Mouse (Mus musculus) neural tube, embryonic 11.5 days (tissue): Measurements from ENCODE around the gene Kat7. TPM values are rescaled to one million over a fixed set of nuclear protein-coding genes. Genes with fewer than 3 reads are reported as not detected.
A peak's percentile ranks its signal among the peaks of the same experiment; 100 is the strongest.

Experiments used
- ATAC-seq: fragments of 200-750 bp; cut with Nextera tagmentation; 2 replicates; pipeline ENCODE4 v1.8.0; 2017; ENCODE audit warnings: moderate number of reproducible peaks, mild to moderate bottlenecking, moderate TSS enrichment, moderate library complexity; ENCODE audit not compliant: insufficient read depth, low FRiP score, low TSS enrichment
- DNase-seq: peaks from one replicate; pipeline ENCODE4 v3.0.0-alpha.2; 2015; ENCODE audit warnings: low spot score
- H3K27ac ChIP-seq: fragments of 300-500 bp; sonication (generic); 2 replicates; pipeline ENCODE4 v1.5.1; 2014; ENCODE audit warnings: low read depth, mild to moderate bottlenecking, low read length
- H3K27me3 ChIP-seq: fragments of 300-500 bp; sonication (generic); 2 replicates; pipeline ENCODE4 v1.6.1; 2014; ENCODE audit warnings: mild to moderate bottlenecking, low read length, mixed read lengths; ENCODE audit not compliant: control insufficient read depth, insufficient read depth
- H3K36me3 ChIP-seq: fragments of 300-500 bp; sonication (generic); 2 replicates; pipeline ENCODE4 v1.6.1; 2014; ENCODE audit warnings: mild to moderate bottlenecking, low read length, moderate library complexity, mixed read lengths; ENCODE audit not compliant: control insufficient read depth, insufficient read depth
- H3K4me1 ChIP-seq: fragments of 300-500 bp; sonication (generic); 2 replicates; pipeline ENCODE4 v1.6.1; 2014; ENCODE audit warnings: low read length, mixed read lengths; ENCODE audit not compliant: control insufficient read depth, insufficient read depth
- H3K4me2 ChIP-seq: fragments of 300-500 bp; sonication (generic); 2 replicates; pipeline ENCODE4 v1.6.1; 2014; ENCODE audit warnings: low read depth, mild to moderate bottlenecking, moderate library complexity
- H3K4me3 ChIP-seq: fragments of 300-500 bp; sonication (generic); 2 replicates; pipeline ENCODE4 v1.5.1; 2014; ENCODE audit warnings: low read depth, low read length
- H3K9ac ChIP-seq: fragments of 300-500 bp; sonication (generic); 2 replicates; pipeline ENCODE4 v1.6.1; 2014; ENCODE audit warnings: mild to moderate bottlenecking, low read length
- H3K9me3 ChIP-seq: fragments of 300-500 bp; sonication (generic); 2 replicates; pipeline ENCODE4 v1.6.1; 2016; ENCODE audit warnings: low read length; ENCODE audit not compliant: control insufficient read depth
- WGBS: fragments of 180-500 bp; shearing (Covaris S2); extraction: QIAGEN DNeasy Blood & Tissue Kit; methylation state at CpG from one replicate; pipeline ENCODE4 v1.1.7; 2014; 5-methylcytosine and 5-hydroxymethylcytosine counted together
- polyA plus RNA-seq: library from polyadenylated mRNA; unstranded; fragments of >200 nt; fragmentation: Nextera tagmentation; extraction: Ambion mirVana; gene quantifications from 2 replicates; pipeline ENCODE4 v1.2.1, GENCODE M21; 2014

Kat7 gene
- polyA plus RNA-seq, 1 experiment from 2014 or later, result 87.9 TPM

DNA sequence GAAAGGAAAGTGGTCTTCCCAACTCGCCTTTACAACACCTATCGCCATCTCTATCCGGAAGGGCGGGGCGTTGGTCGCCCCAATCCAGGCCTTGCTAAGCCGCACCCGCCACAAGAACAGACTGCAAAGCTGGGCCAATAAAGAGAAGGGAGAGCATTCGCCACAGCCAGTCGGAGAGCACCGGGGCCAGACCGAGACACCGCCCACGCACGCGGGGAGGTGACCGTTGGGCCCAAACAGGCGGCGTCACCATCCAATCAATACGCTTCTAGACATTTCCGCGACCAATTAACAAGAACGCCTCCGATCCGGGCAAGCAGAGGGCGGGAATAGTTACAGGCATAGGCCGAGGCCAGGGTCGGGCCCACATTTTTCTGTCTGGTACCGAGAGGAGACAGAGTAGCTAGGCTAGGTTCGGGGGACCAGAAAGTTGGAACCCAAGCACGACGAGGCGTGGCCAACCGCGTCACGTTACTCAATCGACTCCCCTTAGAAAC, 488 bp downstream of the Kat7 start:
- peaks cover 4% of the 10 kb centered on the region for H3K36me3 ChIP-seq

DNA sequence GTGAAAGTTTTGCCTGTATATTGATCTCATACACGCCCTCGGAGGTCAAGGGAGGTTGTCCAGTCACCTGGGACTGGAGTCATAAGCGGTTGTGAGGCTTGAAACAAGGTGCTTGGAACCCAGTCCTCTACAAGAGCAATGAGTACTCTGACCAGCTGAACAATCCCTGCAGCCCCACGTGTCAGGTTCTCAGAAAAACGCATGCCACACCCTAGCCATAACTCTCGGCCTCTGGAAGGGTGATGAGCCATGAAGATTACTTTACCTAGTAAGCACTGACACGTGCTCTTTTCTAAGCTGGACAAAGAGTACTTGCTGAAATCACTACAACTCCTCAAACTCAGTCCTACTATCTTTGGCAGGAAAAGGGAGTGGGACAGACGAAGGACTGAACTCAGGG, 2.5 kb downstream of the Kat7 start:
- H3K9me3 ChIP-seq, result no peaks in the 10 kb centered on the region
- peaks cover 10% of the 10 kb centered on the region for H3K4me1 ChIP-seq
- no peak overlapping the region for H3K27ac ChIP-seq
- whole genome bisulfite sequencing, result 92% methylated on average over 8 of the region's 8 CpGs
- peaks cover 4% of the 10 kb centered on the region for H3K36me3 ChIP-seq
- no peak overlapping the region for H3K4me2 ChIP-seq
- no peak for DNase-seq
- H3K4me3 ChIP-seq, result no peak overlapping the region
- no peak overlapping the region for H3K9ac ChIP-seq
- ATAC-seq, result no peak
- no peaks in the 10 kb centered on the region for H3K27me3 ChIP-seq

More for the DNA sequence above, 488 bp downstream of the Kat7 start:
- ATAC-seq, result peak; percentile 94
- Histone ChIP-seq H3K9ac (peak overlapping the region; percentile 96), H3K27ac (peak overlapping the region; percentile 89), H3K4me2 (peak overlapping the region; percentile 82), H3K4me1 (peaks cover 10% of the 10 kb centered on the region), H3K9me3 (no peaks in the 10 kb centered on the region), H3K4me3 (peak overlapping the region; percentile 96), H3K27me3 (no peaks in the 10 kb centered on the region)
- under 1% methylated on average over 37 of the region's 37 CpGs for whole genome bisulfite sequencing
- peak; percentile 97 for DNase-seq

DNA sequence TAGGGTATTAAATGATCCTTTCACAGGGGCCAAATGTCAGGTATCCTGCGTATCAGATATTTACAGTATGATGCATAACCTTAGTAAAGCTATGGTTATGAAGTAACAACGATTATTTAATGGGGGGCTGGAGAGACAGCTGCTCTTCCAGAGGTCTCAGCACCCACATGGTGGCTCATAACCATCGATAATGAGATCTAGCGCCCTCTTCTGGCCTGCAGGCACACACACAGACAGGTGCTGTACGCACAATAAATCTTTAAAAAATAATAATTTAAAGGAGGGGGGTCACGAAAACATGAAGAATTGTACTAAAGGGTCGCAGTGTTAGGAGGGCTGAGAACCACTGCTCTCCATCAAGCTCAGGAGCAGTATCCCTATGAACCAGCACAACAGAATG, 4.4 kb downstream of the Kat7 start:
- no peak overlapping the region for H3K4me3 ChIP-seq
- no peak overlapping the region for H3K4me2 ChIP-seq
- ATAC-seq (no peak), DNase-seq (no peak)
- peaks cover 8% of the 10 kb centered on the region for H3K4me1 ChIP-seq
- no peak overlapping the region for H3K27ac ChIP-seq
- H3K9me3 ChIP-seq, result no peaks in the 10 kb centered on the region
- peaks cover 4% of the 10 kb centered on the region for H3K36me3 ChIP-seq
- 91% methylated on average over 7 of the region's 7 CpGs for WGBS
- H3K27me3 ChIP-seq, result no peaks in the 10 kb centered on the region
- H3K9ac ChIP-seq, result no peak overlapping the region

DNA sequence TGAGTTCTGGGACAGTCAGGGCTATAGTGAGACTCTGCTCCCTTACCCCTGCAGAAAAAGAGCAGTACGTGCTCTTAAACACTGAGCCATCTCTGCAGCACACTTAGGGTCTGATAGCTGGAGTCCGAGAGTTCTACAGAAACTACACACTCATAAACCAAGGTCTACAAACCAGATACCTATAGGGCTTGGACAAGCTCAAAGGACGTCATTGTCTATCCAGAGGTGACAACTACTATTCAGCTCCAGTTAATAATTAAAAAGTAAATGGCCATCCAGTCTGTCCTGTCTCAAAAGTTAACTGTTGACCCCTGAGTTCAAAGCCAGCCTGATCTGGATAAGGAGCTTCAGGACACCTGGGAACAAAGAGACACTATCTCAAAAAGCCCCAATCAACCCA, 8.3 kb downstream of the Kat7 start:
- 66% methylated on average over 3 of the region's 3 CpGs for WGBS
- Histone ChIP-seq H3K4me1 (no peaks in the 10 kb centered on the region), H3K36me3 (peaks cover 10% of the 10 kb centered on the region), H3K4me2 (no peak overlapping the region), H3K27me3 (no peaks in the 10 kb centered on the region), H3K4me3 (no peak overlapping the region), H3K9me3 (no peaks in the 10 kb centered on the region), H3K27ac (no peak overlapping the region), H3K9ac (no peak overlapping the region)
- DNase-seq, result no peak
- no peak for ATAC-seq

DNA sequence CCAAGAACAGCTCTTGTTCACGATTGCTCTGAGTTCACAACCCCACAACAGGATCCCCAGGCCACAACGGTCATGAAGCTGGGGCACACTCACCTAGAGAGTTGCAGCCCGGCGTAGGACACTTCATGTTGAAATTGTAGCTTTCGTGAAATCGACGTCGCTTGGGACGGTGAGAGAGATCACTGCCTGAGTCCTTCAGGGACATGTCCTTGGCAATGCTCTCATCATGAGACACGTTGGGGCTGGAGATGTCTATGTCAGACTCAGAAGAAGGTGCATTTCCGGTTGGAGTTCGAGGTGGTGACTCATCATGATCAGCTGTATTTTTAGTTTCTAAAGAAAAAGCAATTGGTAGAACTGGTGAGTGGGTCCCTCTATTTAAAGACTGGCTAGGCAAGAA, 10.2 kb downstream of the Kat7 start:
- Histone ChIP-seq H3K4me1 (no peaks in the 10 kb centered on the region), H3K4me3 (no peak overlapping the region), H3K9ac (no peak overlapping the region), H3K36me3 (peaks cover 6% of the 10 kb centered on the region), H3K27ac (no peak overlapping the region), H3K4me2 (no peak overlapping the region), H3K27me3 (no peaks in the 10 kb centered on the region), H3K9me3 (no peaks in the 10 kb centered on the region)
- DNase-seq (no peak), ATAC-seq (no peak)
- 93% methylated on average over 12 of the region's 12 CpGs for WGBS

DNA sequence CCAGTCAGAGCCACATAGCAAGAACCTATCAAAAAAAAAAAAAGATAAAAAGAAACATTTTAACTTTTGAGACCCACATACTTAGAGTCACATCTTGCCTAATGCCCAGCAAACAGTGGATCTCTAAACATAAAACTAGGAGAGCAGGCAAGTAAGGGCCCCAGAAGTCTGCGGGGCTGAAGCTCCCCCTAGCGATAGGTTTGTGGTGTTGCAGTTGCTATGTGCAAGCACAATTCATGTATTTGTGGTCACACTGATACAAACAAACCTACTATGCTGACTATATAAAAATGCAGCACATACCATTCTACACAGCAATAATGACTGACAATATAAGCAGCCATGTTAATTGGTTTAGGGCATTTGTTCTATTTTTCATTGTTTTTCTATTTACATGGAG, 11.9 kb downstream of the Kat7 start:
- Histone ChIP-seq H3K4me1 (no peaks in the 10 kb centered on the region), H3K27me3 (no peaks in the 10 kb centered on the region), H3K9me3 (no peaks in the 10 kb centered on the region), H3K4me3 (no peak overlapping the region), H3K36me3 (peaks cover 12% of the 10 kb centered on the region), H3K9ac (no peak overlapping the region), H3K4me2 (no peak overlapping the region), H3K27ac (no peak overlapping the region)
- ATAC-seq (no peak), DNase-seq (peak; percentile 32)
- WGBS, result 23% methylated on average over 2 of the region's 2 CpGs

DNA sequence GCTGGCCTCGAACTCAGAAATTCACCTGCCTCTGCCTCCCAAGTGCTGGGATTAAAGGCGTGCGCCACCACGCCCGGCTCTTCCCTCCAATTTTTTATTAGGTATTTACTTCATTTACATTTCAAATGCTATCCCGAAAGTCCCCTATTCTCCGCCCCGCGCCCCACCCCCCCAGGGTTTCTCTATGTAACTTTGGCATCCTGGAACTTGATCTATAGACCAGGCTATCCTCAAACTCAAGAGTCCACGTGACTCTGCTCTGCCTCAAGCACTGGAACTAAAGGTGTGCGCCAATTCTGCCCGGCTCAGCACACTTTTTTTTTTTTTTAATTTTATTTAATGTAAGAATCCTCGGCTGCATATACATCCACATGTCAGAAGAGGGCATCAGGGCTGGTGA, 14.3 kb downstream of the Kat7 start:
- Histone ChIP-seq H3K36me3 (peaks cover 12% of the 10 kb centered on the region), H3K27ac (no peak overlapping the region), H3K9me3 (no peaks in the 10 kb centered on the region), H3K9ac (no peak overlapping the region), H3K4me2 (no peak overlapping the region), H3K4me3 (no peak overlapping the region), H3K4me1 (no peaks in the 10 kb centered on the region), H3K27me3 (no peaks in the 10 kb centered on the region)
- DNase-seq (no peak), ATAC-seq (no peak)
- 94% methylated on average over 13 of the region's 13 CpGs for WGBS

DNA sequence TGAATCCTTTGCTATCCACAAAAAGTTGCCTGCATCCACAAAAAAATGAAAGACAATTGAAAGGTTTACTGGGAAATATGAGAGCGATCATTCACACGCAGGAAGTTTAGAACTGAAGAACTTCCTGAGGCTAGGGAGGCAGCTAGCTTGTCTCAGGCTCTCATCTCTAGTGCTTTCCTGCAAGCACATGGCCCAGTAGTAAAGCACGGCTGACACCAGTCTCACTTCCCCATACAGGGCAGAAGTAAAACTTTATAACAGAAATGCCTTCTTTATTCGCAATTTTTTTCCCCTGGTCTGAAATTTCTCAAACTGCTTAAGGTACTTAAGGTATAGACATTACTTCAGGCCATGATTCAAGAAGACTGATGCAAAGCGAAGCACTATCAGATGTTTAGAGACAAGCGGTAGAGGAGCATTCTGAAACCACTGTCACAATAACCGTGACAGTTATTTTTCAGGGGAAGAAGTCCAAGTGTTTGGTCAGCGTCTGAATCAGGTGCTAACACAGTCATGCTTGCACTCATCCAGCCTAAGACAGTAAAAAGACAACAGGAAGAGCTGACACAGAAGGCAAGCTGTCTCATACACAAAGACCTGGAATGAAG, 16.9 kb downstream of the Kat7 start:
- Histone ChIP-seq H3K27ac (no peak overlapping the region), H3K4me1 (no peaks in the 10 kb centered on the region), H3K27me3 (no peaks in the 10 kb centered on the region), H3K36me3 (peaks cover 9% of the 10 kb centered on the region), H3K9ac (no peak overlapping the region), H3K4me2 (no peak overlapping the region), H3K4me3 (no peak overlapping the region), H3K9me3 (no peaks in the 10 kb centered on the region)
- no peak for DNase-seq
- 89% methylated on average over 8 of the region's 8 CpGs for WGBS
- no peak for ATAC-seq

DNA sequence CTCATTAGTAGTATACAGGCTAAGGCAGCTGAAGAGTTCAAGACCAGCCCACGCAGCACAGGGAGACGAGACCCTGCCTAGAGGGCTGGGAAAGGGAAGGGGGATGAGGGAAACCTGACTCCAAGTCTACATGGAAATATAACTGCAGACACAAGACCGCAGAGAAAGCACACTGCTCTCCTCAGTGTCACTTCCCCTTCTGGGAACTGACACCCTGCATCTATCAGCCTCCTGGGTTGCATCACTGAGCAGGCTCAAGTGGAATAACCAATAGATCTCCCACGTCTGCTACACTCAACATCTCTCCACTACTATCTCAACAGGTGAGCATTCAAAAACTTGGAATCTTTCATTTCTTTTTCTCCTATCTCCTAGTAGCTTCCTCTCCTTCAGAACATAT, 18.0 kb downstream of the Kat7 start:
- no peak overlapping the region for H3K9ac ChIP-seq
- H3K27me3 ChIP-seq, result no peaks in the 10 kb centered on the region
- 85% methylated on average over 4 of the region's 4 CpGs for WGBS
- peaks cover 11% of the 10 kb centered on the region for H3K36me3 ChIP-seq
- H3K4me1 ChIP-seq, result no peaks in the 10 kb centered on the region
- no peak overlapping the region for H3K4me2 ChIP-seq
- H3K9me3 ChIP-seq, result no peaks in the 10 kb centered on the region
- no peak overlapping the region for H3K4me3 ChIP-seq
- ATAC-seq (no peak), DNase-seq (no peak)
- no peak overlapping the region for H3K27ac ChIP-seq
